Mouse (Mus musculus) spleen, adult 18-20 months (tissue): ENCODE results near the gene Aqp9.

Source experiments
- DNase-seq, 2 experiments: peaks; one replicate each; pipeline ENCODE4 v3.0.0; 2022; ENCODE audit warnings: mixed read lengths in 2 of 2

Gene Aqp9

GRCm38 (mm10) chr9:71064291-71064840, 104.1 kb downstream of the Aqp9 start:
- DNase-seq = no peak

GRCm38 (mm10) chr9:71063551-71063950, 104.9 kb downstream of the Aqp9 start:
- DNase-seq = no peak

- no peak for DNase-seq
Measured at GRCm38 (mm10) chr9:71062976-71063375, 105.5 kb downstream of the Aqp9 start.

DNA sequence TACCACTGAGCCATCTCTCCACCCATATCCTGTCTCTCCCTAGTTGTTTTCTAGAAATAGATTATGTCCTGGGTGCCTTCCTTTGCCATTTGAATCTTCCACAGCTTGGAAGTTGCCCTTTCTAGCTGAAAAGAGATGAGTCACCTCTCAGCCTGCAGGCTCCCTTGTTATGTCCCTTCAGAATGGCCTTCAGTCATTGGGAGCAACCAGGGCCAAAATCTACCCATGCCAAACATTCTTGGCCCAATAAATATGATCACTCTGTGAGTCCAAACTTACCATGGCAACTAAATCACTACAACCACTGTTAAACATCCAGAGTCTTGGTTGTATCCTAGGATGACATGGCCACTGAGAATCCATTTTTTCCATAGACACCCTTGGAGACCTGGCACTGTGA, 106.2 kb downstream of the Aqp9 start:
- DNase-seq = no peak
